Mouse (Mus musculus) adrenal gland, postnatal 14 days (tissue): Measurements from ENCODE around the gene Ankrd39. TPM values are rescaled to one million over a fixed set of nuclear protein-coding genes. Genes with fewer than 3 reads are reported as not detected.
A peak's percentile ranks its signal among the peaks of the same experiment; 100 is the strongest.

Source experiments
- DNase-seq: peaks from one replicate; pipeline ENCODE4 v3.0.0; 2021; ENCODE audit warnings: mixed read lengths
- long read RNA-seq, 2 experiments: library from polyadenylated mRNA; stranded (forward); transcript quantifications; one replicate each; pipeline ENCODE4 v2.0.0; 2021
- total RNA-seq: library from RNA; stranded (reverse); gene quantifications from 2 replicates; pipeline ENCODE4 v1.2.3, GENCODE M21; 2021

Ankrd39 gene
- 11.7 and 15.3 TPM in 2 replicates for total RNA-seq
- long read RNA-seq, experiment 1, transcript Ankrd39-201 (4 exons, 2,109 nt) = major isoform, 12 of 17 reads
- long read RNA-seq, experiment 1, partial matches to known transcripts = 0 of 17 reads
- long read RNA-seq, experiment 1, other reads (novel, unspliced or antisense) = 0 of 17 reads
- long read RNA-seq, experiment 2, transcript Ankrd39-201 (4 exons, 2,109 nt) = major isoform, 8 of 11 reads
- long read RNA-seq, experiment 2, partial matches to known transcripts = 0 of 11 reads
- long read RNA-seq, experiment 2, other reads (novel, unspliced or antisense) = 2 of 11 reads

DNA sequence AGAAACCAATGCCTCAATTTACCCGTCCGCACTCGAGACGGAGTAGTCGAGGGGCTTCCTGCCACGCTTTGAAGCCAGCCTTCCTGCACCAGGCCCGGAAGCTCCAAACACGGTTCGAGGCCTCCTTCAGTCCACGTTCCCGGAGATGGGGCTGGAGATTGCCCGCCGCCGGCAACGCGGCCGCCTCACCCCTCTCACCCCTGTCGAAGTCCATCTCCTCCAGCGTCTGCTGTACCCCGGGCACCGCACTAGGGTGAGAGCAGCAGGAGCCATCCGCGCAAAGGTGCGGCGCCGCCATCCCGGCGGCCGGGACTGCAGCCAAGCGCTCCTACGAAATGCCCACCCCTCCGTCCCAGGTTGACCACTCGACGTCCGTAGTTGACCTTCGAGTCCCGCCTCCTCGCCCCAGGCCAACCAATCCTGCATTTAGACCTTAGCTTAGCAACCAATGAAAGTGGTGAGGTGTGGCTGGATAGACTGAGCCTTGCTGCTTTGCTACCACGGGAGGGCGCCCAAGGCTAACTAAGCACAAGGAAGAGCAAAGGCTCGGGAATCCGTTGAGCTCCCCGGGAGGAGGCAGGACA lies at the start of gene Ankrd39:
TSS of gene Ankrd39 (minus strand) at position 558 of the 584 bp plus-strand sequence.
- DNase-seq = peak; percentile 98

DNA sequence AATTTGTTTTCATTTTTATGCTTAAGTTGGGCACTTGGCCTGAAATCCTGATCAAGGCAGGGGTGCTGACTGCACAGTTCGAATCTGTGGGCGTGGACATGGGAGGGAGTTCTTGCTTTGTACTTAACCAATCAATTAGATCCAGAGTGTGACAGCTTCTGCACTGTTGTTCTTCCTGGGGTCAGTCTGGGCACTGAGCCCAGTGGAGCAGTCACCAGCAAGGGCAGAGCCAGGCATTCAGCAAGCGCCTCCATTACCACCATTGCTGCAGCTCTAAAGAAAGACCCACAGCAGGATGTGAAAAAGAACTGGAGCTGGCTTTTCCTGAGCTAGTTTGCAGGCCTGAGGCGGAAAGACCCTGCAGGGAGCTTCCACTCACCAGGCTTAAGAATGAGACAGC lies 48.9 kb upstream of the Ankrd39 start:
- DNase-seq = peak; percentile 84

GRCm38 (mm10) chr1:36595167-36595931 lies 48.1 kb upstream of the Ankrd39 start:
- no peak for DNase-seq

GRCm38 (mm10) chr1:36593099-36593498 lies 45.9 kb upstream of the Ankrd39 start:
- no peak for DNase-seq

DNA sequence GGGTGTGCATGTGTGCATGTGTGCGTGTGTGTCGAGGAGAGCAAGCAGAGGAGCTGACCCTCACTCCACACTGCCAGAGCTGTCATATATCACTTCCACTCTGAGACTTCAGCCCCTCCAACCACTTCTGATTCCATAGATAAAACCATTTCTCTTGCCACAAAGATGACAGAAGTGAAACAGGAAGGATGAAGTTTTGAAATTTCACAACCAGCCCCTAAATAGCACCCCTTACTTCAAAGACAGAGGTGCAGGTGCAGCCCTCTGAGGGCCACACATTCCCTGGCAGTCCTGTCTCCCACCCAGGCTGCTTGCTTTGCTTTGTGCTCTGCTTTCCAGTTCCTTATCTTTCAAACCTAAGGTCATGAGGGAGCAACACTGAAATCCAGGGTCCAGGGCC lies 44.2 kb upstream of the Ankrd39 start:
- DNase-seq = no peak

DNA sequence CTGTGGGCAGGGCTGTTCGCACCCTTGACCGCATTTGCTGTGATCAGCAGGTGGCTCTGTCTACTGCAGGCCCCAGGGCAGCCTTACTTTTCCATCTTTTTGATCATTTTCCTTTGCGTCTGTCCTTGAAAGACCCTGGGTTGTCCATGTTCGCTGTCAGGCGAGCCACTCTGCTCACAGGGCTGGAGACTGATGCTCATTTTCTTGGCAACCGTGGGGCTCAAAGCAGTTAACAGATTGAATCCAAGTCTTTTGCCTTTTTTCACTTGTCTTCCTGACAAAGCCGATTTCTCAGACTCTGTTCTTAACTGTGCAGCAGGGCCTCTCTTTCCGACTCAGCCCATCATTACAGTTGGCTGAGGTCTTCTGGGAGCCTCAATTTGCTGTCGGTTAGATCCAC lies 43.4 kb upstream of the Ankrd39 start:
- DNase-seq = no peak

- peak; percentile 75 for DNase-seq
These were observed 42.2 kb upstream of the Ankrd39 start for GRCm38 (mm10) chr1:36589486-36589885.

GRCm38 (mm10) chr1:36588476-36589450 lies 41.5 kb upstream of the Ankrd39 start:
- DNase-seq = peak; percentile 46

- DNase-seq = no peak
These were observed 40.6 kb upstream of the Ankrd39 start for GRCm38 (mm10) chr1:36587860-36588259.

- no peak for DNase-seq
These were observed 39.0 kb upstream of the Ankrd39 start for GRCm38 (mm10) chr1:36586288-36586687.

GRCm38 (mm10) chr1:36583408-36584116 lies 36.3 kb upstream of the Ankrd39 start:
- DNase-seq = no peak

DNA sequence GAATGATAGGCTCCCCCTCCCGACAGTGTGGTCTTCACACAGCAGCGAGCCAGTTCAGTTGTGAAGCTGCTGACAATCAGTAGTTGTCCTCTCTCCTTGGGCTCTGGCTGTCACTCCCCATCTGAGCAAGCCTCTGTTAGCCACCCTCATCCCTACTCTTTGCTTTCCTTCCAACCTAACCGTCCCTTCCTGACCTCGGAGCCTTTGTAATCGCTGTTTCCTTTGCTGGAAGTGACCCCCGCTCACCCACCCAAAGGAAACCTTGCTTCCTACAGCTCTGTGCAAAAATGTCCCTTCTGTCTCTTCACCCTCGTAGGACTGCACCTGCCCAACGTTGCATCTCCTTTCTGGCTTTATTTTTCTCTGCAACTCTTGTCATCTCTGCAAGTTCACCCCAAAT lies 35.0 kb upstream of the Ankrd39 start:
- no peak for DNase-seq

DNA sequence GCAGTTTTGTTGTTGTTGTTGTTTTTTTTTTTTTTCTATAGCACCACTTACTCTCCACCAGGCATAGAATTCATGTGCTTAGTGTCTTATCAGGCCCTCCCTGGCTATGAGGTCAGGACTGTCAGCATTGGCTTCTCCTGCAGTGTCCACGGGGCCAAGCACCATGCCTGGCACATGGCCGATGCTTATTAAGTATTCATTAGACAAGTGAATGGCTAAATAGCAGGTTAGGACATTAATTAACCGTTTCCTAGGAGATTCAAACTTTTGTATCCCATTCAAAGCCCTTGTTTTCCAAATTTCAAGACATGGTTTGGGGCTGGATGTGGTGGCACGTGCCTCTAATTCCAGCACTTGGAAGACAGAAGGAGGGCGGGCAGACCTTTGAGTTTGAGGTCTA lies 34.0 kb upstream of the Ankrd39 start:
- DNase-seq = no peak

- DNase-seq = peak; percentile 74
These were observed 33.4 kb upstream of the Ankrd39 start for GRCm38 (mm10) chr1:36580384-36581207.

GRCm38 (mm10) chr1:36579974-36580383 lies 32.7 kb upstream of the Ankrd39 start:
- DNase-seq = no peak

- DNase-seq = no peak
These were observed 29.9 kb upstream of the Ankrd39 start for GRCm38 (mm10) chr1:36576991-36577675.

DNA sequence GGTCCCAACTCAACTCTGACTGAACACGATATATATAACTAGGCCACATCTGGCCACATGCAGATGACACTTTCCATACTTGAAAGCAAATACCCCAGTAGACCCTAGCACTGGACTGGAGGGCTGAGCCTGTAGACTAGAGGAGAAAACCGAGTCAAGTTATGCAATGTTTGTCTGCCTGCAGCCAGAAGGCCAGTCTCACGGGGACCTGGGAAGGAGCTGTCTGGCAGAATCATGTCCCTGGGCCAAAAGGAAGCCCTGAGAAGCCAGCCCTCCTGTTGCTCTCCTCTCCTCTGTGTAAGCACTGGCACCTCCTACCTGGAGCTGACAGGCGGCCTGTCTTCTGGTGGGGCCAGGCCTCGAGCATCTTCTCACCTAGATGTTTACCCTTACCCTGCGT lies 28.1 kb upstream of the Ankrd39 start:
- DNase-seq = peak; percentile 49

DNA sequence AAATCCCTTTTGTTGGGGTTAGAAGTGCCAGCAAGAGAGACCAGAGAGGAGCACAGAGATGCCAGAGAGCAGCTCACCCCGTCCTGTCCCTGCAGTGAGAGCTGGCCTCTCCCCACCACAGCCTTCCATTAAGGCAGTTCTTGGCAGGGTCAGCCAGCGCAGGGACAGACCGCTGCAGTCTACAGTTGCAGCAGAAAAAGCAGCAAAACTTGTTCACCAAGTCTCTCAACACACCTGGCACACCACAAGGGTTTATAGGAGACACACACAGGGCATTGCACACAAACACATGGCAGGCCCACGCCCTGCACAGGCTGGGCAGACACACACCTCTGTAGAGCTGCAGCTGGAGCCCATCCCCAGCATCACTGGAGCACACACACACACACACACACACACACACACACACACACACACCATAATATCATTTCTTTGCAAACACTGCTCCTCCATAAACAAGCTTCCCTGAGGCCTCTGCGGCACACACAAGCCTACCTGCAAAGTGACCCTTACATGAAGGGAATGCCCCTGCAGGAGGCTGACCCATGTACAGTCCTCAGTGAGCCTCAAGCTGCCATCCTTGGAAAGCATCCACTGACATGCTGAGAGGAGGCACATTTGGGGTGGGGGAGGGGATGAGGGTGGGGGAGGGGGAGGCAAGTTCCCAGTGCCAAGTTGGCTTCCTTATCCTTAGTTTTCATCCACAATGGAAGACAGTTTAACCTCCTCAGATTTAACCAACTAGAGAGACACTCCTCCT lies 27.1 kb upstream of the Ankrd39 start:
- DNase-seq = no peak

DNA sequence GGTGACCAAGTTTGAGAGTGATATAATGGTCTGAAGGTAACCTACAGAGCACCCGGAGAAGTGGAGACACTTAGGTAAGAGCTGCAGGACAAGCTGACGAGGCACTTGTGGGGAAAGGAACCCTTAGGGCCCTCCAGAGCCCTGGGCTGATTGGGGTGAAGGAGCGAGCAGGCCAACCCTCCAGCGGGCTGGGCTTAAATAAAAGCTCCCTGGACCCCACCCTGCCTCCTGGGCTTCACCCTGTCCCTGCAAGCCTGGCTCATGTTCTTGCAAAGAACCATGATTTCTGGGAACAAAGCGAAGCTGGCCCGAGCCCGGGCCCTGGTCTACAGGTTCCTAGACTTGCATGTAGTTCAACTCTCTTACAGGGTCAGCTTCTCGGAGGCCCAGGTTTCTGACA lies 26.3 kb upstream of the Ankrd39 start:
- no peak for DNase-seq
